Mouse (Mus musculus): ENCODE measurements at regions not wholly inside any gene's neighbourhood (a gene's known extent, or its start where the extent isn't known, plus 50 kb on each side); places are given as distances from the start of the nearest gene placed in this dataset.

DNA sequence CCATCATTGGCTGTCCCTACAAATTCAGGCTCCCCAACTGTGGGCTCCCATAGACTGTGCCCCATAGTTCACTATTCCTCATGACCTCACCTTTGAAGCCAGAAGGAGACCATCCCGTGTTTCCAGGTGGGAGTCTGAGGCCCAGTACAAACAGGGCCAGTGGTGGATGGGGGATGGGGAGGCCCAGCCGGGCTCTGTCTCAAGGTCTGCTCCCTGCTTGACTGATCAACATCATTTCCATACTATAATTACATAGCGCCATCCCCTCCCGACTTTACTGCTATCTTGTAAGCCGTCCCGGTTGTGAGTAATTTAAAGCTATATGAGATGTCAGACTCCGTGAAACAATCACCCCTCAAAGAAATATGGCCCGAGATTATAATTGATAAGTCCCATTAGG, 252.3 kb downstream of the Gm26897 start:
- TF ChIP-seq TAL1 (IDR thresholded peaks at IDR 0.05; ENCODE audit: low read length), result no peak
- no peak for TF ChIP-seq GATA1 (IDR thresholded peaks at IDR 0.05; ENCODE audit: low read length)

Measured in erythroblast, embryonic 14.5 days (primary cell).